Mouse (Mus musculus): ENCODE data around the gene Dip2c.

DNA sequence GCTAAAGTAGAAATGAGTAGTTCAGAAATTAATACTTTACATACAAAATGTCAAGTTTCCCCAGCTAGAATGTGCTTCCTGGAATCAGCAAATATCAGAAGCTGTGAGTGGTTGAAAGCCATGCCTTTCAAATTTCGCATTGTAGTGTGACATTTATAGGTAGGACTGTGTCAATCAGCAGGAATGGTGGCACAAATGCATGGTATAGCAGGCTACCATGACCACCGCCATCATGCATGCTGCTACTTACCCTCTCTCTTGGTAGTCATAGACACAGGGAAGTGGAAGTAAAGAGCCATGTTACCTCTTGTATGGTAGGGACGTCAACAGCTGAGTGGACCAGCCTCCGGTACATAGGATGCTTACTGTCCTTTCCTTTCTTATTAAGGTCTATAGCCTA is 421.0 kb downstream of the Dip2c start:
- no peak for TF ChIP-seq CTCF (IDR thresholded peaks at IDR 0.05 in 2 of 3, conservative IDR thresholded peaks at IDR 0.05 in 1 of 3; ENCODE audit: control insufficient read depth in 1 of 3, insufficient read depth in 1 of 3, low read depth in 2 of 3, low read length in 3 of 3, poor library complexity in 1 of 3, severe bottlenecking in 1 of 3)
- TF ChIP-seq POLR2A (IDR thresholded peaks at IDR 0.05; ENCODE audit: control insufficient read depth in 1 of 2, insufficient read depth in 1 of 2, low read depth in 1 of 2, low read length in 2 of 2, poor library complexity in 1 of 2): no peak
- no peak for TF ChIP-seq MYB (IDR thresholded peaks at IDR 0.05; ENCODE audit: low read depth, low read length)
